Mouse (Mus musculus) embryonic facial prominence, embryonic 13.5 days (tissue): Measurements from ENCODE around the gene 2900026A02Rik. TPM values are rescaled to one million over a fixed set of nuclear protein-coding genes. Genes with fewer than 3 reads are reported as not detected.

Experiments
- ATAC-seq: fragments of 200-750 bp; cut with Nextera tagmentation; 2 replicates; pipeline ENCODE4 v1.8.0; 2017; ENCODE audit warnings: low read depth; ENCODE audit not compliant: insufficient number of reproducible peaks, insufficient read depth, low FRiP score, low TSS enrichment
- H3K27ac ChIP-seq: fragments of 300-500 bp; sonication (generic); 2 replicates; pipeline ENCODE4 v1.5.1; 2015; ENCODE audit warnings: moderate library complexity, mild to moderate bottlenecking, inconsistent platforms
- H3K27me3 ChIP-seq: fragments of 300-500 bp; sonication (generic); 2 replicates; pipeline ENCODE4 v1.6.1; 2015; ENCODE audit warnings: mild to moderate bottlenecking, inconsistent platforms
- H3K36me3 ChIP-seq: fragments of 300-500 bp; sonication (generic); 2 replicates; pipeline ENCODE4 v1.6.1; 2015; ENCODE audit warnings: mild to moderate bottlenecking, inconsistent platforms
- H3K4me1 ChIP-seq: fragments of 300-500 bp; sonication (generic); 2 replicates; pipeline ENCODE4 v1.6.1; 2015; ENCODE audit warnings: inconsistent platforms
- H3K4me2 ChIP-seq: fragments of 300-500 bp; sonication (generic); 2 replicates; pipeline ENCODE4 v1.6.1; 2015; ENCODE audit warnings: moderate library complexity, mild to moderate bottlenecking, inconsistent platforms
- H3K4me3 ChIP-seq: fragments of 300-500 bp; sonication (generic); 2 replicates; pipeline ENCODE4 v1.5.1; 2015; ENCODE audit warnings: mild to moderate bottlenecking, inconsistent platforms
- H3K9ac ChIP-seq: fragments of 300-500 bp; sonication (generic); 2 replicates; pipeline ENCODE4 v1.6.1; 2015; ENCODE audit warnings: mild to moderate bottlenecking, inconsistent platforms
- H3K9me3 ChIP-seq: fragments of 300-500 bp; sonication (generic); 2 replicates; pipeline ENCODE4 v1.6.1; 2016; ENCODE audit warnings: inconsistent platforms
- WGBS: fragments of 180-500 bp; shearing (Covaris S2); methylation state at CpG from one replicate; pipeline ENCODE4 v1.1.7; 2015; ENCODE audit warnings: mixed read lengths; 5-methylcytosine and 5-hydroxymethylcytosine counted together
- polyA plus RNA-seq: library from polyadenylated mRNA; unstranded; fragments of >200 nt; fragmentation: Nextera tagmentation; extraction: Ambion mirVana; gene quantifications from 2 replicates; pipeline ENCODE4 v1.2.1, GENCODE M21; 2015

2900026A02Rik gene
- polyA plus RNA-seq, 1 experiment from 2014 or later, result 8.6 TPM

- no peak overlapping the region for H3K9ac ChIP-seq
- WGBS, result 90% methylated on average over 5 of the region's 5 CpGs
- no peaks in the 10 kb centered on the region for H3K36me3 ChIP-seq
- H3K4me1 ChIP-seq, result peaks cover 31% of the 10 kb centered on the region
- 0 out of 2 replicates have a peak, but pooled peaks cover 6% of the 10 kb centered on the region for H3K9me3 ChIP-seq
- no peak overlapping the region for H3K27ac ChIP-seq
- peaks cover 27% of the 10 kb centered on the region for H3K27me3 ChIP-seq
- H3K4me2 ChIP-seq, result no peak overlapping the region
- no peak for ATAC-seq
- H3K4me3 ChIP-seq, result no peak overlapping the region
Observed at GRCm38 (mm10) chr5:113142018-113142417, 79.0 kb downstream of the 2900026A02Rik start.

GRCm38 (mm10) chr5:113140872-113141271 is 80.2 kb downstream of the 2900026A02Rik start:
- H3K4me3 ChIP-seq, result no peak overlapping the region
- no peak for ATAC-seq
- H3K27me3 ChIP-seq, result peaks cover 39% of the 10 kb centered on the region
- no peak overlapping the region for H3K4me2 ChIP-seq
- H3K27ac ChIP-seq, result no peak overlapping the region
- WGBS, result 97% methylated on average over 5 of the region's 5 CpGs
- peaks cover 32% of the 10 kb centered on the region for H3K4me1 ChIP-seq
- 0 out of 2 replicates have a peak, but pooled peaks cover 6% of the 10 kb centered on the region for H3K9me3 ChIP-seq
- H3K36me3 ChIP-seq, result no peaks in the 10 kb centered on the region
- no peak overlapping the region for H3K9ac ChIP-seq

- WGBS, result 95% methylated on average over 3 of the region's 3 CpGs
- Histone ChIP-seq H3K4me3 (no peak overlapping the region), H3K27me3 (peaks cover 41% of the 10 kb centered on the region), H3K4me1 (peaks cover 33% of the 10 kb centered on the region), H3K27ac (no peak overlapping the region), H3K9ac (no peak overlapping the region), H3K36me3 (no peaks in the 10 kb centered on the region), H3K4me2 (no peak overlapping the region), H3K9me3 (0 out of 2 replicates have a peak, but pooled peaks cover 6% of the 10 kb centered on the region)
- ATAC-seq, result no peak
Observed at GRCm38 (mm10) chr5:113140051-113140450, 81.0 kb downstream of the 2900026A02Rik start.

DNA sequence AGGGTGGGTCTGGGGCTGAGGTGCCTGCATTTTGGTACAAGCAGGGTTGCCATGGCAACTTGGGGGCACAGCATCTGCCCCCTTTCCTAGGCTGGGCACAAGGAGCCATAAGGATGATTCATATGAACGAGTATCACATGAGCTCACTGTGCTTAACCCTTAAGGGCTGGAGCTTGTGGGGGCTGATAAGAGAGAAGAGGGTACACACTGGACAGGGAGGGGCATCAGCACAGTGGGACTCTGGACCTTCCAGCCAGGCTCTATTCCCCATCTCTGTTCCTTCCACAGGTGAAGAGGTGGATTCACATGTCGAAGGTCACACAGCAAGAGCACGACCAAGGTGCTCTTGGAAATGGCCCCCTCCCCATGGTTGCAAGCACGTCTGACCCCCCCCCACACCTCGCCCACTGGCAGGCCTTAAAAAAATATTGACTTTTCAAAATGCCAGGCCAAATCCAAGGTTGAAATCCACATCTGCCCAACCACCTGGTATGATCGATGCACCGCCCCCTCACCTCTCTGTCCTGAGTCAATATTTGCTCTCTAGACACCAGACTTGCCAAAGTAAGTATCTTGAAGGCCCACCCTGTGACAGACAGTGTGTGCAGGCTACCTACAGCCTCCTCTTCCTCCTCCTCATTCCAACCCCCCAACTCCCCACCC is 81.8 kb downstream of the 2900026A02Rik start:
- H3K4me2 ChIP-seq, result peak overlapping the region; percentile 91
- ATAC-seq, result no peak
- H3K9me3 ChIP-seq, result 0 out of 2 replicates have a peak, but pooled peaks cover 6% of the 10 kb centered on the region
- peaks cover 41% of the 10 kb centered on the region for H3K27me3 ChIP-seq
- H3K36me3 ChIP-seq, result no peaks in the 10 kb centered on the region
- peak overlapping the region; percentile 69 for H3K27ac ChIP-seq
- peak overlapping the region; percentile 67 for H3K9ac ChIP-seq
- peak overlapping the region; percentile 49 for H3K4me3 ChIP-seq
- H3K4me1 ChIP-seq, result peaks cover 36% of the 10 kb centered on the region
- WGBS, result 60% methylated on average over 7 of the region's 7 CpGs

- H3K4me2 ChIP-seq, result peak overlapping the region; percentile 91
- peak overlapping the region; percentile 67 for H3K9ac ChIP-seq
- peaks cover 36% of the 10 kb centered on the region for H3K4me1 ChIP-seq
- H3K36me3 ChIP-seq, result no peaks in the 10 kb centered on the region
- peaks cover 41% of the 10 kb centered on the region for H3K27me3 ChIP-seq
- H3K4me3 ChIP-seq, result peak overlapping the region; percentile 49
- WGBS, result under 1% methylated on average over 43 of the region's 43 CpGs
- ATAC-seq, result 0 out of 2 replicates have a peak, but pooled peaks have one; percentile 54
- H3K27ac ChIP-seq, result peak overlapping the region; percentile 69
- H3K9me3 ChIP-seq, result 0 out of 2 replicates have a peak, but pooled peaks cover 6% of the 10 kb centered on the region
Observed at GRCm38 (mm10) chr5:113138319-113139063, 82.5 kb downstream of the 2900026A02Rik start.

GRCm38 (mm10) chr5:113137691-113138318 is 83.2 kb downstream of the 2900026A02Rik start:
- H3K27ac ChIP-seq, result peak overlapping the region; percentile 69
- no peaks in the 10 kb centered on the region for H3K36me3 ChIP-seq
- peak overlapping the region; percentile 49 for H3K4me3 ChIP-seq
- ATAC-seq, result no peak
- H3K9ac ChIP-seq, result peak overlapping the region; percentile 67
- 0 out of 2 replicates have a peak, but pooled peaks cover 6% of the 10 kb centered on the region for H3K9me3 ChIP-seq
- H3K4me1 ChIP-seq, result peaks cover 42% of the 10 kb centered on the region
- H3K4me2 ChIP-seq, result peak overlapping the region; percentile 91
- H3K27me3 ChIP-seq, result peaks cover 41% of the 10 kb centered on the region
- 6% methylated on average over 36 of the region's 36 CpGs for WGBS

- 62% methylated on average over 13 of the region's 13 CpGs for WGBS
- H3K9me3 ChIP-seq, result 0 out of 2 replicates have a peak, but pooled peaks cover 6% of the 10 kb centered on the region
- peak overlapping the region; percentile 91 for H3K4me2 ChIP-seq
- peaks cover 41% of the 10 kb centered on the region for H3K27me3 ChIP-seq
- H3K36me3 ChIP-seq, result no peaks in the 10 kb centered on the region
- H3K27ac ChIP-seq, result peak overlapping the region; percentile 69
- peak overlapping the region; percentile 49 for H3K4me3 ChIP-seq
- ATAC-seq, result no peak
- peaks cover 39% of the 10 kb centered on the region for H3K4me1 ChIP-seq
- H3K9ac ChIP-seq, result peak overlapping the region; percentile 67
Observed at GRCm38 (mm10) chr5:113136951-113137487, 84.0 kb downstream of the 2900026A02Rik start.

DNA sequence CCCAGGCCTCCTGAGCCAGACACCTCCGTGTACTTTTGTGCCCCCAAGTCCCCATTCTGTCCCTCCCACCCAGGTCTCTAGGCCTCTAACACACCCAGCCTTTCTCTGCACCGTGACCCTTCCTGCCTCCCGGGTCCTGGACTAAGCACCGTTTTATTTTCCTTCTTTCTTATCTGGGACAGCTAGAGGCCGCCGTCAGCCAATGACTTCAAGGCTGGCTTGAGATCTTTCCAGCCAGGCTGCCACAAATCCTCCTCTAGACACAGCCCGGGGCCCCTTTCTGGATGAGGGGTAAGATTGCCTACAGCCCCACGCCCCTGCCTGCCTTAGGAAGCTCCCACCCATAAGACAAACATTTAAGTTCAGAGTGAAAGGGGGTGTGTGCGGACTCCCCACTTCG is 85.5 kb downstream of the 2900026A02Rik start:
- Histone ChIP-seq H3K27ac (peak overlapping the region; percentile 39), H3K9me3 (0 out of 2 replicates have a peak, but pooled peaks cover under 1% of the 10 kb centered on the region), H3K36me3 (no peaks in the 10 kb centered on the region), H3K27me3 (peaks cover 41% of the 10 kb centered on the region), H3K4me2 (peak overlapping the region; percentile 91), H3K9ac (peak overlapping the region; percentile 46; the same call in 1 of the 2 replicates), H3K4me3 (peak overlapping the region; percentile 49), H3K4me1 (peaks cover 39% of the 10 kb centered on the region)
- 40% methylated on average over 10 of the region's 10 CpGs for WGBS
- ATAC-seq, result no peak

GRCm38 (mm10) chr5:113133722-113134710 is 87.0 kb downstream of the 2900026A02Rik start:
- 85% methylated on average over 19 of the region's 19 CpGs for WGBS
- H3K4me3 ChIP-seq, result no peak overlapping the region
- H3K36me3 ChIP-seq, result no peaks in the 10 kb centered on the region
- H3K9ac ChIP-seq, result no peak overlapping the region
- no peak overlapping the region for H3K4me2 ChIP-seq
- no peak for ATAC-seq
- H3K27ac ChIP-seq, result peak overlapping the region; percentile 84
- H3K27me3 ChIP-seq, result peaks cover 34% of the 10 kb centered on the region
- no peaks in the 10 kb centered on the region for H3K9me3 ChIP-seq
- H3K4me1 ChIP-seq, result peaks cover 36% of the 10 kb centered on the region

DNA sequence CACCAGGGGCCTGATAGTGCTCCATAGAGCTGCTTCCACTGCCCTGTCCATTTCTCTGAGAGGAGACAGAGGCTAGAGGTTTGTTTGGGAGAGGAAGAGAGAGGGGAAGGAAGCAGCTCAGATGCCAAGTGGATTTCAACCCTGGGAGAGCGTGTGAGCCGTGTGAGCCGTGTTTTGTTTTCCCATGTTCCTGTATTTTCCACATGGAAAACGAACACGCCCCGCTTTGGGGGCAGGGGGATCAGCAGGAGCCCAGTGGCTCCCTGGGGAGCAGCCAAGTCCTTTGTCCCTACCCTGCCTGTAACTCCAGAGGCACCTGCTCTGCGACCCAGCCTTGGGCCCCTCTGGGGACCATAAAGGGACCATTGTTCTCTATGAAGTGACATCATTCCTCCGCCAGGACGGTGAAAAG is 88.0 kb downstream of the 2900026A02Rik start:
- Histone ChIP-seq H3K4me1 (peaks cover 28% of the 10 kb centered on the region), H3K4me3 (no peak overlapping the region), H3K9me3 (no peaks in the 10 kb centered on the region), H3K9ac (peak overlapping the region; percentile 55), H3K4me2 (peak overlapping the region; percentile 3; the same call in 1 of the 2 replicates), H3K36me3 (no peaks in the 10 kb centered on the region), H3K27ac (peak overlapping the region; percentile 84), H3K27me3 (peaks cover 24% of the 10 kb centered on the region)
- no peak for ATAC-seq
- WGBS, result 22% methylated on average over 9 of the region's 9 CpGs
